Mouse (Mus musculus): ENCODE results near the gene Txnrd2. TPM values are rescaled to one million over a fixed set of nuclear protein-coding genes. Genes with fewer than 3 reads are reported as not detected.

The Txnrd2 gene
- polyA plus RNA-seq, 1 experiment from 2014 or later, result 20.0 TPM

DNA sequence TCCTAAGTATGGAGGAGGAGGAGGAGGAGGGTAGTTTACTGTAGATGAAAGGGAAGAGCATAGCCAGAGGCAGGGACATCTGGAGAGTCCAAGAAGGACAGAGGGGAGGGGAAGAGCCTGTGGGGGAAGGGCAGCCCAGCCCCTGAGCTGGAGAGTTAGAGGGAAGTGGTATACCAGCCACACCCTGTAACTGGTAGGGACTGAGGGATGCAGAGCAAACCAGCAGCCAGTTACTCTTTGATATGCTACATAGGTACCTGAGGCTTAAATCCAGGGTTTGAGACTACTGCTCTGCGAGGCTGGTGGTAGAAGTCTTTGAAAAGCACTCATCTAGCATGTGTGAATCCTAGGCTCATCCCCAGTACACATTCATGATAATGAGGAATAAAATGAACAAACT, 64.7 kb downstream of the Txnrd2 start:
- Histone ChIP-seq H3K4me2 (replicated peaks; ENCODE audit: low read depth, low read length) (no peak overlapping the region), H3K36me3 (ENCODE audit: insufficient read depth, low read length) (no peaks in the 10 kb centered on the region), H3K4me3 (ENCODE audit: low read depth, low read length) (no peak overlapping the region), H3K27me3 (replicated peaks; ENCODE audit: insufficient read depth, low read length) (no peaks in the 10 kb centered on the region), H3K4me1 (ENCODE audit: insufficient read depth, low read depth, low read length) (no peaks in the 10 kb centered on the region), H3K9me3 (ENCODE audit: low read length) (no peaks in the 10 kb centered on the region), H3K9ac (replicated peaks; ENCODE audit: low read depth) (no peak overlapping the region), H3K27ac (ENCODE audit: low read length) (no peak overlapping the region)
- ATAC-seq (no peak), DNase-seq (ENCODE audit: low spot score) (no peak)
- 54% methylated on average over 1 of the region's 1 CpGs for whole genome bisulfite sequencing
- TF ChIP-seq CTCF (IDR thresholded peaks at IDR 0.05) (no peak), EP300 (IDR thresholded peaks at IDR 0.05) (no peak)

DNA sequence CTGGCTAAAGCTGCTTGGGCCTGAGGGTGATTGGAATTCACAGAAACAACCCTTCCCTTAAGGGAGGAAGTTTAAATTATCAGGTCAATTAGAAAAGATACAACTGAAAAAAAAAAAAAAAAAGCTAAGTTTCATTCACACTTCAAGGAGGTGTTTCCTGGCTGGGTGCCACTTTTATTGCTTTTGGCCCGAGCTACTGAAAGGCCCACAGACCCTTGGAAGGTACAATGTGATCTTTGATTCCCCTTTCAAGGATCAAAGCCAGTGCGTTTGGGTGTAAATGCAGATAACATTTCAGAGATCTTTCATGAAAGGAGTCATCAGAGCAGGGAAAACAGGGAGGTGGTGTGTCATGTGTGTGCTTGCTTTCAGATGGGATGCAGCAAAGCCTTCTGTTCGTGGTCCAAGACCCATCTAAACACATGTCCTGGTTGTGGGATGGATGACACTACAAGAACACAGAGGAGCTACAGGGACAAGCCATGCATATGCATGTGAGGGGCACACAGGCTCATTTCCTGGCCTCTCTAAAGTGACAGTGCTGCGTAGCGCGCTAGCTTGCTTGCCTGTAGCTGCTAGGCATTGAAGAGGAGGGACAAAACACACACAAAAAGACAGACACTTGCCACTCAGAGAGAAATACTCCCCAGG, 71.8 kb downstream of the Txnrd2 start:
- H3K36me3 ChIP-seq (ENCODE audit: insufficient read depth, low read length), result no peaks in the 10 kb centered on the region
- 3% methylated on average over 6 of the region's 6 CpGs for WGBS
- DNase-seq (ENCODE audit: low spot score) (peak; percentile 19), ATAC-seq (peak; percentile 50)
- TF ChIP-seq CTCF (IDR thresholded peaks at IDR 0.05), result no peak
- peak overlapping the region; percentile 68 for H3K9ac ChIP-seq (replicated peaks; ENCODE audit: low read depth)
- peaks cover 5% of the 10 kb centered on the region; the same call in 1 of the 2 replicates for H3K4me1 ChIP-seq (ENCODE audit: insufficient read depth, low read depth, low read length)
- no peaks in the 10 kb centered on the region for H3K27me3 ChIP-seq (replicated peaks; ENCODE audit: insufficient read depth, low read length)
- peak overlapping the region; percentile 76 for H3K4me3 ChIP-seq (ENCODE audit: low read depth, low read length)
- H3K9me3 ChIP-seq (ENCODE audit: low read length), result no peaks in the 10 kb centered on the region
- H3K27ac ChIP-seq (ENCODE audit: low read length), result peak overlapping the region; percentile 76
- peak overlapping the region; percentile 95 for H3K4me2 ChIP-seq (replicated peaks; ENCODE audit: low read depth, low read length)

DNA sequence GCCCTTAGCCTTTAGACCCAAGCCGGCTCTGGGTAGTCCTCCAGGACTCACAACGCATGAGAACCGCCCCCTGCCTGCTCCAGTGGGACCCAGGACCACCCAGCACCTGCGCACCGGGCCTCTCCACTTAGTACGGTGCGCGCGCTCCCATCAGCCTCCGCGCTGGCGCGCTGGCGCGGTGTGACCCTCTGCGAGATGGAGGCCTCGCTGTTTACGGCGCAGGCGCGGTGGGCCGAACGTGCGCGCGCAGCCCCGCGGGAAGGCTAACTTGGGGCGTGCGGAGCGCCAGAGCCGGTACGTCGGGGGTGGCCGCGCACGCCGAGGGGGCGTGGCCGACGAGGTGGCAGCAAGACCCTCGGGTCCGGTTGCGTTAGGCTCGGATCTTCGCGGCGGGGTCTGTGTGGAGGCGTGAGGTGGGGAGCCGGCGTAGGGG, 72.4 kb downstream of the Txnrd2 start, which contains the start of the genes Gnb1l and Rtl10:
Gene Gnb1l (plus strand): TSS at position 156 of the 433 bp plus-strand sequence.
Gene Rtl10 (plus strand): TSS at position 344 of the 433 bp plus-strand sequence.
- no peaks in the 10 kb centered on the region for H3K9me3 ChIP-seq (ENCODE audit: low read length)
- 1% methylated on average over 45 of the region's 51 CpGs for WGBS

DNA sequence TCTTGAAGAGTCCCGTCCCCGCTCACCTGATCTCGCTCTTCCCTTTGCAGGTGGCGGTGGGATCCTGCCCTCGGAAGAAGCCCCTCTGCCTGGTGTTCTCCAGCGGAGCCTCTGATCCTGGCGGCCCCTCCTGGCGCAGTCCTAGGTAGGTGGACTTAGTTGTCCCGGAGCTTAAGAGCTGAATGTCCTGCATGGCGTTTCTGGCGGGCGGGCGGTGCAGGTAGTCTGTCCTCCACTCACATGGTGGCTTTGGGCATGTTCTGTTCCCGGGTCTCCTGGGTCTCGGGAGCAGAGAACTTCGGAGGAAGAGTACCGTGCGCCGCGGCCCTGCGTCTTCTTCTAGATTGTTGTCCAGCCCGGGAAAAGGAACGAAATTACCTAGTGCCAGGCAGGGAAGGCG, 72.8 kb downstream of the Txnrd2 start:
- Histone ChIP-seq H3K36me3 (ENCODE audit: insufficient read depth, low read length) (no peaks in the 10 kb centered on the region), H3K9ac (replicated peaks; ENCODE audit: low read depth) (peak overlapping the region; percentile 68), H3K4me3 (ENCODE audit: low read depth, low read length) (peak overlapping the region; percentile 76), H3K4me2 (replicated peaks; ENCODE audit: low read depth, low read length) (peak overlapping the region; percentile 95), H3K27ac (ENCODE audit: low read length) (no peak overlapping the region), H3K27me3 (replicated peaks; ENCODE audit: insufficient read depth, low read length) (no peaks in the 10 kb centered on the region), H3K9me3 (ENCODE audit: low read length) (no peaks in the 10 kb centered on the region), H3K4me1 (ENCODE audit: insufficient read depth, low read depth, low read length) (peaks cover 5% of the 10 kb centered on the region; the same call in 1 of the 2 replicates)
- DNase-seq (ENCODE audit: low spot score), result no peak
- TF ChIP-seq CTCF (IDR thresholded peaks at IDR 0.05), result no peak
- no peak for TF ChIP-seq EP300 (IDR thresholded peaks at IDR 0.05)
- WGBS, result under 1% methylated on average over 21 of the region's 24 CpGs
- ATAC-seq, result peak; percentile 50

More for the DNA sequence above, 72.4 kb downstream of the Txnrd2 start, which contains the start of the genes Gnb1l and Rtl10:
- DNase-seq (ENCODE audit: low spot score) (peak; percentile 94), ATAC-seq (peak; percentile 98)
- Histone ChIP-seq H3K36me3 (ENCODE audit: insufficient read depth, low read length) (no peaks in the 10 kb centered on the region), H3K9ac (replicated peaks; ENCODE audit: low read depth) (peak within 1 kb of the TSS; percentile 68), H3K4me2 (replicated peaks; ENCODE audit: low read depth, low read length) (peak within 1 kb of the TSS; percentile 95), H3K4me3 (ENCODE audit: low read depth, low read length) (peak within 1 kb of the TSS; percentile 76), H3K27me3 (replicated peaks; ENCODE audit: insufficient read depth, low read length) (no peaks in the 10 kb centered on the region), H3K4me1 (ENCODE audit: insufficient read depth, low read depth, low read length) (peaks cover 5% of the 10 kb centered on the region; the same call in 1 of the 2 replicates), H3K27ac (ENCODE audit: low read length) (peak within 1 kb of the TSS; percentile 76)
- no peak for TF ChIP-seq EP300 (IDR thresholded peaks at IDR 0.05)
- TF ChIP-seq CTCF (IDR thresholded peaks at IDR 0.05), result no peak

DNA sequence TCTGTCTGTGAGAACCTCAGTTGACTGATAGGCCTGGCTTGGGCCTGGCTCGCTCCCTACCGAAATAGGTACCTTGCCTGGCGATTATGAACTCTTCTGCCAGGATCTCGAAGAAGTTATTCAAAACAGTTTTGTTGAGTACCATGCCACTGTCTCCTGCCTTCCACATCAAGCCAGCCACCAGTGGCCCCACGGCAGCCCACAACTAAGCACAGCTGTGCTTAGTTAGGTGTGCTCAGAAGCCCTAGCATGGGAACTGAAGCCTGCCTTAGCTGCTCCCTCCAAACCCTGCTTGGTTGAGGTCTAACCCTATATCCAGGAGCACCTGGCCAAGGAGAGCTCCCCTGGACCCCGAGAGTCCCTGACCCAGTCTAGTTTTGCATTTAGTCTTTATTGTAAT, 75.3 kb downstream of the Txnrd2 start:
- Histone ChIP-seq H3K27me3 (replicated peaks; ENCODE audit: insufficient read depth, low read length) (no peaks in the 10 kb centered on the region), H3K4me2 (replicated peaks; ENCODE audit: low read depth, low read length) (no peak overlapping the region), H3K4me3 (ENCODE audit: low read depth, low read length) (no peak overlapping the region), H3K36me3 (ENCODE audit: insufficient read depth, low read length) (no peaks in the 10 kb centered on the region), H3K9me3 (ENCODE audit: low read length) (no peaks in the 10 kb centered on the region), H3K27ac (ENCODE audit: low read length) (no peak overlapping the region), H3K9ac (replicated peaks; ENCODE audit: low read depth) (no peak overlapping the region), H3K4me1 (ENCODE audit: insufficient read depth, low read depth, low read length) (peaks cover 5% of the 10 kb centered on the region; the same call in 1 of the 2 replicates)
- ATAC-seq (no peak), DNase-seq (ENCODE audit: low spot score) (no peak)
- TF ChIP-seq EP300 (IDR thresholded peaks at IDR 0.05), result no peak
- TF ChIP-seq CTCF (IDR thresholded peaks at IDR 0.05), result no peak
- WGBS, result 95% methylated on average over 6 of the region's 6 CpGs

DNA sequence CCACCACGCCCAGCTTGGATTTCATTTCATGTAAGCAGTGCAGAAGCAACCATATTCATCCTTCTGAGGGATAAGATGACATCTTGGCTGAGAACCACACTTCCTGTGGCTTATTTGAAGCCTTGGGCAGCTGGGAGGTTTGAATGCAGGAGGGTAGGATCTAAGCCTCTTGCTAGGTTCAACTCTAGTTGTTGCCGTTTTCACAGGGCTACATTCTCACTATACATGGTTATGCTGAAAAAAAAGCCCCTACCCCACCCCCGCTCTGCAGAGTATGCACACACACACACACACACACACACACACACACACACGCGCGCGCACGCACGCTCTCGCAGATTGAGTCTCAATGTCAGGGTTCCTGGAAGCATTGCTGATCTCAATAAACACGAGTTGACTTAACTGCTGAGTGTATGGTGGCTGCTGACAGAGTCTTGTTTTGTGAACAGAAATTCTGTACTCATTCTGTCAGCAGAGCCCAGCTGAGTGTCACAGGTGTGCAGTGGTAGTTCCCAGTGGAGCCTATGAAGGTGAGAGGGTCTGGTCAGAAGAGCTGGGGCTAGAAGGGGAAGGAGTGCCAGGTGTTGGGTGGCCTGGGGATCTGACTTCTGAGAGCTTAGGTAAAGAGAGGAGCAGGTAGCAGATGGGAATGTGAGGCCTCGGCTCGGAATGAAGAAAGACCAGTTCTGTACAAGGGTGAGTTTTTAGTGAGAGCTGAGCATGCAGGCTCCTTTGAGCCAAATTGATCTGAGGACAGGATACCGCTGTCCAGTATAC, 77.6 kb downstream of the Txnrd2 start:
- Histone ChIP-seq H3K4me1 (ENCODE audit: insufficient read depth, low read depth, low read length) (no peaks in the 10 kb centered on the region; the same call in 1 of the 2 replicates), H3K4me3 (ENCODE audit: low read depth, low read length) (no peak overlapping the region), H3K9ac (replicated peaks; ENCODE audit: low read depth) (no peak overlapping the region), H3K27ac (ENCODE audit: low read length) (no peak overlapping the region), H3K9me3 (ENCODE audit: low read length) (no peaks in the 10 kb centered on the region), H3K36me3 (ENCODE audit: insufficient read depth, low read length) (no peaks in the 10 kb centered on the region), H3K27me3 (replicated peaks; ENCODE audit: insufficient read depth, low read length) (no peaks in the 10 kb centered on the region), H3K4me2 (replicated peaks; ENCODE audit: low read depth, low read length) (no peak overlapping the region)
- no peak for TF ChIP-seq EP300 (IDR thresholded peaks at IDR 0.05)
- no peak for TF ChIP-seq CTCF (IDR thresholded peaks at IDR 0.05)
- 72% methylated on average over 14 of the region's 14 CpGs for WGBS
- ATAC-seq (peak; percentile 39; the same call in 1 of the 2 replicates), DNase-seq (ENCODE audit: low spot score) (peak; percentile 19)

All from lung, postnatal 0 days (tissue).